Mouse (Mus musculus) mammary gland, adult 2 months (tissue): ENCODE data around the gene A2ml1. TPM values are rescaled to one million over a fixed set of nuclear protein-coding genes. Genes with fewer than 3 reads are reported as not detected.

ENCODE experiments used
- polyA plus RNA-seq: library from polyadenylated mRNA; depleted of rRNA; stranded (reverse); fragments of >200 nt; gene quantifications from 2 replicates; pipeline ENCODE4 v1.2.3, GENCODE M21; 2012; ENCODE audit warnings: low replicate concordance; rRNA removed

A2ml1 gene
- polyA plus RNA-seq = not detected in 2 replicates

GRCm38 (mm10) chr6:128581508-128581907 lies at the start of gene A2ml1:
A2ml1 (minus strand) TSS chr6:128581608.

GRCm38 (mm10) chr6:128623433-128623832 lies 42.0 kb upstream of the A2ml1 start, which contains the start of gene Klrb1a:
Klrb1a (minus strand) TSS chr6:128623533.

DNA sequence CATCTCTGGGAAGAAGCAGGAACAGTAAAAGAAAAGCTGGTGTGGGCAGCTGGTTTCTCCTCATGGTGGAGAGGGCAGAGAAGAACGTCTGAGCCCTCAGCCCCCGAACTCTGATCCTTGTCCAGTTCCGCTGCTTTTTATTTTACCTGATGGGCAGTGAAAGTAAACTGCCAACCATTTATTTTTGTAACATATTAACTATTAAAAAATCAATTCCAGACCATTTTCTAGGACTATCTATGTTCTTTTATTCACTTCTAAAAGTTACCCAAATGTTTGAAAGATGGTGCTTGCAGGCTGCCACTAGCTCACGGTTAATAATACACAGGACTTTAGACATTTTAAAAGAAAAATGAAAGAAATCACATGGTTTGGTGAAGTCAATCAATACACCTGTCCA lies 54.8 kb downstream of the A2ml1 start, which contains the start of gene Pzp:
Gene Pzp (minus strand): TSS at position 120 of the 400 bp plus-strand sequence.

Other genes with a start within 250 kb of the A2ml1 start
- gene Tulp3, start 225.8 kb downstream of the A2ml1 start, polyA plus RNA-seq = 11.4 and 18.8 TPM in 2 replicates
- gene Rhno1, start 218.7 kb downstream of the A2ml1 start, polyA plus RNA-seq = 11.6 and 13.9 TPM in 2 replicates
- 8.8 and 9.1 TPM in 2 replicates for gene Foxm1, start 218.6 kb downstream of the A2ml1 start, polyA plus RNA-seq
- not detected in 2 replicates for gene Tex52, start 206.2 kb downstream of the A2ml1 start, polyA plus RNA-seq
- not detected in 2 replicates for gene Gm44596, start 206.1 kb downstream of the A2ml1 start, polyA plus RNA-seq
- 2.7 and 4.1 TPM in 2 replicates for gene Nrip2, start 182.3 kb downstream of the A2ml1 start, polyA plus RNA-seq
- 28.3 and 37.3 TPM in 2 replicates for gene Itfg2, start 156.7 kb downstream of the A2ml1 start, polyA plus RNA-seq
- gene Fkbp4, start 142.9 kb downstream of the A2ml1 start, polyA plus RNA-seq = 74.1 and 81.9 TPM in 2 replicates
- gene Pzp, start 54.9 kb downstream of the A2ml1 start, polyA plus RNA-seq = 2.2 TPM in 1 of 2 replicates, not detected in the other
- 1.6 and 3.0 TPM in 2 replicates for gene Klrb1a, start 41.9 kb upstream of the A2ml1 start, polyA plus RNA-seq
- not detected in 2 replicates for gene Clec2h, start 80.8 kb upstream of the A2ml1 start, polyA plus RNA-seq
- gene Klrb1, start 141.5 kb upstream of the A2ml1 start, polyA plus RNA-seq = not detected in 2 replicates
- 0.74 and 1.3 TPM in 2 replicates for gene Klrb1c, start 207.6 kb upstream of the A2ml1 start, polyA plus RNA-seq
- gene Gm44511, start 244.7 kb upstream of the A2ml1 start, polyA plus RNA-seq = not detected in 2 replicates
- gene Klrb1b, start 244.7 kb upstream of the A2ml1 start, polyA plus RNA-seq = 0.44 and 0.72 TPM in 2 replicates